Mouse (Mus musculus): Measurements from ENCODE around the gene Rbfox1. TPM values are rescaled to one million over a fixed set of nuclear protein-coding genes. Genes with fewer than 3 reads are reported as not detected.

The Rbfox1 gene
- polyA plus RNA-seq, 1 experiment from 2014 or later: 3.9 TPM

DNA sequence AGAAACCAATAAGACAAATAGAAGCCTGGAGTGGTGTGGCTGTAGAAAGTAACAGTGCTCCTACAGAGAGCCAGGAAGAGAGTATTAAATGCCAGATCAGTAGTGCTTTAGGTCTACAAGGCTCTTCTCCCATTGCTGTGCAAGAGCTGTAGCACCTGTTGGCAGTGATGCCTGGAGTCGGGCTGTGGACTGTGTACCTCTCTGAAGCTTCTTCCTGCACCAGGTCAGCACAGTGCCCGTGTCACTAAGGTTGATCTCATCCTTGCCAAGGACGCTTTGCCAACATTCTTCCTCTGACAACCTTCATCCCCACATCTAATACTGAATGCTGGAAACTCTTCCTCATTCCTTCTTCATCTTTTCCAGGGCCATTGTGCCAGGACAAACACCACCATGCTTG, 127.7 kb downstream of the Rbfox1 start:
- no peaks in the 10 kb centered on the region for H3K27me3 ChIP-seq (replicated peaks; ENCODE audit: control insufficient read depth, insufficient read depth, low read length)
- H3K4me2 ChIP-seq (ENCODE audit: low read depth, low read length): no peak overlapping the region
- no peaks in the 10 kb centered on the region for H3K9me3 ChIP-seq (ENCODE audit: control insufficient read depth, low read length)
- no peak for ATAC-seq
- no peak overlapping the region for H3K9ac ChIP-seq (ENCODE audit: low read depth, low read length)
- no peaks in the 10 kb centered on the region for H3K36me3 ChIP-seq (ENCODE audit: control insufficient read depth, insufficient read depth, low read length)
- H3K27ac ChIP-seq (ENCODE audit: low read length): no peak overlapping the region
- H3K4me3 ChIP-seq (ENCODE audit: low read length): no peak overlapping the region
- no peaks in the 10 kb centered on the region for H3K4me1 ChIP-seq (ENCODE audit: control insufficient read depth, insufficient read depth, low read length)
- WGBS: 84% methylated on average over 3 of the region's 3 CpGs

DNA sequence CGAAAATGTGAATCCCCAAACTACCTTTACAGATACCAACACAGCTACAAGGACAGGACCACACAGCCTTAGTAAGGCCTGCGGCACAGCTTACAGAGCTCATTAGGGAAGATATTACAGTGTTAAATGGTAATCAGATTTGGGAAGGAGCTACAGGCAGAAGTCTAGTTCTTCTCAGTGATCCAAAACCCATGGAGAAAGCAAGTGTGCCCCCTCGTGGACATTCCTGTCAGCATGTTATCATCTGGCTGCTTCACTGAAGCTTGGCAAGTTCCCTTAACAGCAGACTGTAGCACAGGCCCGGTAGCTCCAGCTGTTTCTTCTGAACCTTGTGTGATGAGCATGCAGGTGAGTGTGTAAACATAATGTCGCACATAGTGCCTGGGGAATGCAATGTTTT, 133.5 kb downstream of the Rbfox1 start:
- no peak for ATAC-seq
- 32% methylated on average over 5 of the region's 5 CpGs for WGBS

DNA sequence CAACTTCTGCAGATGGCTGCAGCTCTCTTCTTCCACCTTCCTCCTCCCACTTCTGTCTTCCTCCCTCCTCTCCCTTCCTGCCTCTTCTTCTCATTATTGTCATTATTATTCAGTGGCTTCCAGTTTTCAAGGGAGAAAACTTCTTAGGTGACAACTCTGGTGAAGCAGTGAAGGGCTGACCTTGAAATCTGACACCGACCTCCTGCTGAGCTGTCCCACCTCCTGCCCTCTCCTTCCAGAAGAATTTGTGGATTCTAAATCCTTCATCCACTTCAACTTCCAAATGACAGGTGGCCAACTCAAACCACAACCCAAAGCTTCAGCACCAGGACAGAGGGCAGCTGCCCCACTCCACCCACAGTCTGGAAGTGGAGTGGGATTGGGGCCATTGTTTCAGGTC, 134.2 kb downstream of the Rbfox1 start:
- Histone ChIP-seq H3K4me1 (ENCODE audit: control insufficient read depth, insufficient read depth, low read length) (no peaks in the 10 kb centered on the region), H3K4me2 (ENCODE audit: low read depth, low read length) (no peak overlapping the region), H3K27me3 (replicated peaks; ENCODE audit: control insufficient read depth, insufficient read depth, low read length) (no peaks in the 10 kb centered on the region), H3K27ac (ENCODE audit: low read length) (no peak overlapping the region), H3K9ac (ENCODE audit: low read depth, low read length) (no peak overlapping the region), H3K4me3 (ENCODE audit: low read length) (no peak overlapping the region), H3K9me3 (ENCODE audit: control insufficient read depth, low read length) (no peaks in the 10 kb centered on the region), H3K36me3 (ENCODE audit: control insufficient read depth, insufficient read depth, low read length) (no peaks in the 10 kb centered on the region)
- 14% methylated on average over 1 of the region's 1 CpGs for WGBS
- no peak for ATAC-seq

More for the DNA sequence above, 133.5 kb downstream of the Rbfox1 start:
- no peak overlapping the region for H3K4me2 ChIP-seq (ENCODE audit: low read depth, low read length)
- no peaks in the 10 kb centered on the region for H3K36me3 ChIP-seq (ENCODE audit: control insufficient read depth, insufficient read depth, low read length)
- no peaks in the 10 kb centered on the region for H3K27me3 ChIP-seq (replicated peaks; ENCODE audit: control insufficient read depth, insufficient read depth, low read length)
- no peak overlapping the region for H3K9ac ChIP-seq (ENCODE audit: low read depth, low read length)
- H3K4me3 ChIP-seq (ENCODE audit: low read length): no peak overlapping the region
- H3K27ac ChIP-seq (ENCODE audit: low read length): no peak overlapping the region
- no peaks in the 10 kb centered on the region for H3K9me3 ChIP-seq (ENCODE audit: control insufficient read depth, low read length)
- H3K4me1 ChIP-seq (ENCODE audit: control insufficient read depth, insufficient read depth, low read length): no peaks in the 10 kb centered on the region

- Histone ChIP-seq H3K27me3 (replicated peaks; ENCODE audit: control insufficient read depth, insufficient read depth, low read length) (no peaks in the 10 kb centered on the region), H3K27ac (ENCODE audit: low read length) (no peak overlapping the region), H3K4me3 (ENCODE audit: low read length) (no peak overlapping the region), H3K9me3 (ENCODE audit: control insufficient read depth, low read length) (no peaks in the 10 kb centered on the region), H3K4me2 (ENCODE audit: low read depth, low read length) (no peak overlapping the region), H3K36me3 (ENCODE audit: control insufficient read depth, insufficient read depth, low read length) (no peaks in the 10 kb centered on the region), H3K4me1 (ENCODE audit: control insufficient read depth, insufficient read depth, low read length) (no peaks in the 10 kb centered on the region), H3K9ac (ENCODE audit: low read depth, low read length) (no peak overlapping the region)
- ATAC-seq: no peak
- WGBS: 79% methylated on average over 1 of the region's 1 CpGs
These were observed 146.1 kb downstream of the Rbfox1 start for GRCm38 (mm10) chr16:6031280-6031679.

GRCm38 (mm10) chr16:6032563-6032962, 147.4 kb downstream of the Rbfox1 start:
- H3K36me3 ChIP-seq (ENCODE audit: control insufficient read depth, insufficient read depth, low read length): no peaks in the 10 kb centered on the region
- ATAC-seq: no peak
- H3K4me1 ChIP-seq (ENCODE audit: control insufficient read depth, insufficient read depth, low read length): no peaks in the 10 kb centered on the region
- no peak overlapping the region for H3K9ac ChIP-seq (ENCODE audit: low read depth, low read length)
- H3K27me3 ChIP-seq (replicated peaks; ENCODE audit: control insufficient read depth, insufficient read depth, low read length): no peaks in the 10 kb centered on the region
- WGBS: 87% methylated on average over 7 of the region's 7 CpGs
- no peak overlapping the region for H3K4me3 ChIP-seq (ENCODE audit: low read length)
- no peak overlapping the region for H3K4me2 ChIP-seq (ENCODE audit: low read depth, low read length)
- H3K9me3 ChIP-seq (ENCODE audit: control insufficient read depth, low read length): no peaks in the 10 kb centered on the region
- no peak overlapping the region for H3K27ac ChIP-seq (ENCODE audit: low read length)

DNA sequence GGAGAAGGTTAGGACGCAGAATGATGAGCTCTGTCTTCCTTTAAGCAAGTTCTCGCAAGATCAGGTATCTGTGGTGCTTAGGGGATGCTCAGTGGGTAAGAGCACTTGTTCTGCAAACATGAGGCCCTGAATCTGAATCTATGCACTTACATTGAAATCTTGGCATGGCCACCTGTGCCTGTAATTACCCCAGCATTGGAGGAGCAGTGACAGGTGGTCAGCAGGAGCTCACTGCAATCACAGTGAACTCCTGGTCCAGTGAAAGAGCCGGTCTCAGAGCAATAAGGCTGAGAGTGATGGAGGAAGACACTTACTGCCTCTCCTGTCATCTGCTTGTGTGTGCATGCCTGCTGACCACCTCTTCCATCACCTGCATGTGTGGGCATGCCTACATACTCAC, 149.7 kb downstream of the Rbfox1 start:
- no peaks in the 10 kb centered on the region for H3K36me3 ChIP-seq (ENCODE audit: control insufficient read depth, insufficient read depth, low read length)
- no peak overlapping the region for H3K4me3 ChIP-seq (ENCODE audit: low read length)
- H3K4me2 ChIP-seq (ENCODE audit: low read depth, low read length): no peak overlapping the region
- no peak overlapping the region for H3K27ac ChIP-seq (ENCODE audit: low read length)
- no peaks in the 10 kb centered on the region for H3K27me3 ChIP-seq (replicated peaks; ENCODE audit: control insufficient read depth, insufficient read depth, low read length)
- H3K9me3 ChIP-seq (ENCODE audit: control insufficient read depth, low read length): no peaks in the 10 kb centered on the region
- no peak overlapping the region for H3K9ac ChIP-seq (ENCODE audit: low read depth, low read length)
- H3K4me1 ChIP-seq (ENCODE audit: control insufficient read depth, insufficient read depth, low read length): no peaks in the 10 kb centered on the region
- 83% methylated on average over 3 of the region's 3 CpGs for WGBS
- no peak for ATAC-seq

DNA sequence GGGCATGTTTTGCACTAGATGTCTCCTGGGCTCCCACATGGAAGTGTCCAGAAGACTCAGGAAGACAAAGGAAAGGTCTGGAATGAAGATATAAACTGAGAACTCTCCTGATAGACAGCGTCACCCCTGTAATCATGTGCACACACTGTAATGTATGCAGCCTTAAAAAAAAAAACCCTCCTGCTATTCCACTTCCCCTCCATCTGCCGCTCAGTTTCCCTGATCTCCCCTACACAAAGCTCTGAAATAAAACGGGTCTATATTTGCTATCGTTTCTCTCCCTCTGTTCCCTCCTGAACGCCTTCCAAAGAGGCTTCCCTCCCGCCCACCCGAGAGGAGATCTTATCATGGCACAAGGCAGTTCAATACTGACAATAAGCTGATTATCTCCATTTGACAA, 151.9 kb downstream of the Rbfox1 start:
- no peak for ATAC-seq

GRCm38 (mm10) chr16:6042766-6043165, 157.6 kb downstream of the Rbfox1 start:
- no peak overlapping the region for H3K4me2 ChIP-seq (ENCODE audit: low read depth, low read length)
- H3K9ac ChIP-seq (ENCODE audit: low read depth, low read length): no peak overlapping the region
- no peak overlapping the region for H3K27ac ChIP-seq (ENCODE audit: low read length)
- no peaks in the 10 kb centered on the region for H3K36me3 ChIP-seq (ENCODE audit: control insufficient read depth, insufficient read depth, low read length)
- no peak for ATAC-seq
- H3K4me3 ChIP-seq (ENCODE audit: low read length): no peak overlapping the region
- no peaks in the 10 kb centered on the region for H3K4me1 ChIP-seq (ENCODE audit: control insufficient read depth, insufficient read depth, low read length)
- 75% methylated on average over 3 of the region's 3 CpGs for WGBS
- no peaks in the 10 kb centered on the region for H3K9me3 ChIP-seq (ENCODE audit: control insufficient read depth, low read length)
- H3K27me3 ChIP-seq (replicated peaks; ENCODE audit: control insufficient read depth, insufficient read depth, low read length): no peaks in the 10 kb centered on the region

More for the DNA sequence above, 151.9 kb downstream of the Rbfox1 start:
- no peaks in the 10 kb centered on the region for H3K4me1 ChIP-seq (ENCODE audit: control insufficient read depth, insufficient read depth, low read length)
- no peak overlapping the region for H3K4me2 ChIP-seq (ENCODE audit: low read depth, low read length)
- H3K9me3 ChIP-seq (ENCODE audit: control insufficient read depth, low read length): no peaks in the 10 kb centered on the region
- 68% methylated on average over 7 of the region's 7 CpGs for WGBS
- no peaks in the 10 kb centered on the region for H3K36me3 ChIP-seq (ENCODE audit: control insufficient read depth, insufficient read depth, low read length)
- H3K4me3 ChIP-seq (ENCODE audit: low read length): no peak overlapping the region
- no peak overlapping the region for H3K9ac ChIP-seq (ENCODE audit: low read depth, low read length)
- H3K27ac ChIP-seq (ENCODE audit: low read length): no peak overlapping the region
- no peaks in the 10 kb centered on the region for H3K27me3 ChIP-seq (replicated peaks; ENCODE audit: control insufficient read depth, insufficient read depth, low read length)

GRCm38 (mm10) chr16:6048601-6049000, 163.4 kb downstream of the Rbfox1 start:
- no peaks in the 10 kb centered on the region for H3K9me3 ChIP-seq (ENCODE audit: control insufficient read depth, low read length)
- H3K27ac ChIP-seq (ENCODE audit: low read length): no peak overlapping the region
- ATAC-seq: no peak
- H3K4me3 ChIP-seq (ENCODE audit: low read length): no peak overlapping the region
- H3K36me3 ChIP-seq (ENCODE audit: control insufficient read depth, insufficient read depth, low read length): no peaks in the 10 kb centered on the region
- WGBS: 82% methylated on average over 1 of the region's 1 CpGs
- no peak overlapping the region for H3K9ac ChIP-seq (ENCODE audit: low read depth, low read length)
- H3K4me2 ChIP-seq (ENCODE audit: low read depth, low read length): no peak overlapping the region
- no peaks in the 10 kb centered on the region for H3K4me1 ChIP-seq (ENCODE audit: control insufficient read depth, insufficient read depth, low read length)
- no peaks in the 10 kb centered on the region for H3K27me3 ChIP-seq (replicated peaks; ENCODE audit: control insufficient read depth, insufficient read depth, low read length)

- WGBS: 82% methylated on average over 1 of the region's 1 CpGs
- Histone ChIP-seq H3K9me3 (ENCODE audit: control insufficient read depth, low read length) (no peaks in the 10 kb centered on the region), H3K4me2 (ENCODE audit: low read depth, low read length) (no peak overlapping the region), H3K36me3 (ENCODE audit: control insufficient read depth, insufficient read depth, low read length) (no peaks in the 10 kb centered on the region), H3K27ac (ENCODE audit: low read length) (no peak overlapping the region), H3K4me1 (ENCODE audit: control insufficient read depth, insufficient read depth, low read length) (no peaks in the 10 kb centered on the region), H3K27me3 (replicated peaks; ENCODE audit: control insufficient read depth, insufficient read depth, low read length) (no peaks in the 10 kb centered on the region), H3K9ac (ENCODE audit: low read depth, low read length) (no peak overlapping the region), H3K4me3 (ENCODE audit: low read length) (no peak overlapping the region)
- ATAC-seq: no peak
These were observed 177.3 kb downstream of the Rbfox1 start for GRCm38 (mm10) chr16:6062495-6062894.
